Mouse (Mus musculus) skeletal muscle tissue, adult 2 months (tissue): ENCODE measurements at regions not wholly inside any gene's neighbourhood (a gene's known extent, or its start where the extent isn't known, plus 50 kb on each side); places are given as distances from the start of the nearest gene placed in this dataset.

Experiments
- DNase-seq: peaks from one replicate; pipeline ENCODE4 v3.0.0-alpha.2; 2012; ENCODE audit warnings: low read depth, low spot score

GRCm38 (mm10) chr17:49149896-49150295 lies 217.7 kb downstream of the Lrfn2 start:
- DNase-seq: no peak

GRCm38 (mm10) chr17:49150971-49151422 lies 218.8 kb downstream of the Lrfn2 start:
- DNase-seq: peak; percentile 53

- peak; percentile 44 for DNase-seq
Observed at GRCm38 (mm10) chr17:49153994-49154393, 221.8 kb downstream of the Lrfn2 start.

GRCm38 (mm10) chr17:49155001-49155515 lies 222.9 kb downstream of the Lrfn2 start:
- no peak for DNase-seq

- no peak for DNase-seq
Observed at GRCm38 (mm10) chr17:49157586-49157985, 225.4 kb downstream of the Lrfn2 start.

- DNase-seq: no peak
Observed at GRCm38 (mm10) chr17:49171252-49172047, 239.3 kb downstream of the Lrfn2 start.

- DNase-seq: no peak
Observed at GRCm38 (mm10) chr17:49172052-49172799, 240.0 kb downstream of the Lrfn2 start.

GRCm38 (mm10) chr17:49172800-49173150 lies 240.6 kb downstream of the Lrfn2 start:
- DNase-seq: no peak

GRCm38 (mm10) chr17:49177966-49178731 lies 246.0 kb downstream of the Lrfn2 start:
- no peak for DNase-seq

GRCm38 (mm10) chr17:49182485-49182884 lies 245.7 kb upstream of the Mocs1 start:
- DNase-seq: peak; percentile 19

GRCm38 (mm10) chr17:49183917-49184316 lies 244.2 kb upstream of the Mocs1 start:
- no peak for DNase-seq

GRCm38 (mm10) chr17:49185052-49185612 lies 243.0 kb upstream of the Mocs1 start:
- peak; percentile 18 for DNase-seq

GRCm38 (mm10) chr17:49189765-49190164 lies 238.4 kb upstream of the Mocs1 start:
- DNase-seq: no peak

- no peak for DNase-seq
Observed at GRCm38 (mm10) chr17:49190337-49190736, 237.8 kb upstream of the Mocs1 start.

GRCm38 (mm10) chr17:49196046-49196684 lies 232.0 kb upstream of the Mocs1 start:
- no peak for DNase-seq

- no peak for DNase-seq
Observed at GRCm38 (mm10) chr17:49201495-49201894, 226.7 kb upstream of the Mocs1 start.

GRCm38 (mm10) chr17:49205095-49205494 lies 223.1 kb upstream of the Mocs1 start:
- DNase-seq: no peak

GRCm38 (mm10) chr17:49205564-49205963 lies 222.6 kb upstream of the Mocs1 start:
- DNase-seq: no peak

GRCm38 (mm10) chr17:49206708-49207107 lies 221.5 kb upstream of the Mocs1 start:
- no peak for DNase-seq

- DNase-seq: no peak
Observed at GRCm38 (mm10) chr17:49208315-49208820, 219.8 kb upstream of the Mocs1 start.

GRCm38 (mm10) chr17:49212918-49213317 lies 215.2 kb upstream of the Mocs1 start:
- DNase-seq: no peak
